ENCODE assay signal across 8 mouse cellular contexts in genomic region chr5:34517913-34518312, GRCm38 (mm10). TPM values are rescaled to one million over a fixed set of nuclear protein-coding genes. Genes with fewer than 3 reads are reported as not detected.
DNase-seq lines count a peak whose midpoint lies in the region; ATAC-seq and TF ChIP-seq lines count a peak whose summit lies in the region.

No protein-coding gene starts in this region.

- H3K4me1 ChIP-seq in kidney, embryonic 14.5 days (ENCODE audit: control insufficient read depth, insufficient read depth, low read length), result peaks cover 4% of the 10 kb centered on the region; the same call in 1 of the 2 replicates
- H3K4me1 ChIP-seq in embryonic fibroblast, embryonic 13.5 days (ENCODE audit: control insufficient read depth, insufficient read depth, low read length), result peaks cover 4% of the 10 kb centered on the region; the same call in 1 of the 2 replicates

- no peak for TF ChIP-seq POLR2A in embryonic fibroblast, embryonic 13.5 days (IDR thresholded peaks at IDR 0.05; ENCODE audit: low read depth, low read length)

- H3K27ac ChIP-seq in kidney, embryonic 14.5 days (ENCODE audit: low read depth, low read length), result no peak overlapping the region
- H3K27ac ChIP-seq in embryonic fibroblast, embryonic 13.5 days (ENCODE audit: insufficient read depth, low read length), result no peak overlapping the region

- no peaks in the 10 kb centered on the region for H3K27me3 ChIP-seq in kidney, embryonic 14.5 days (ENCODE audit: control insufficient read depth, insufficient read depth, low read length)

- WGBS in kidney, embryonic 14.5 days, result 32% methylated on average over 3 of the region's 3 CpGs

- H3K9me3 ChIP-seq in kidney, embryonic 14.5 days (ENCODE audit: control insufficient read depth, low read length), result no peaks in the 10 kb centered on the region

- no peak for ATAC-seq in kidney, embryonic 14.5 days (ENCODE audit: low FRiP score, low TSS enrichment)

- no peak overlapping the region for H3K4me2 ChIP-seq in kidney, embryonic 14.5 days (replicated peaks; ENCODE audit: low read depth, low read length)

- H3K4me3 ChIP-seq in kidney, embryonic 14.5 days (ENCODE audit: low read length), result no peak overlapping the region
- H3K4me3 ChIP-seq in embryonic fibroblast, embryonic 13.5 days (ENCODE audit: insufficient read depth, low read length), result no peak overlapping the region

- H3K9ac ChIP-seq in kidney, embryonic 14.5 days (ENCODE audit: low read depth, low read length), result no peak overlapping the region

- DNase-seq in kidney, adult 18-20 months, result peak; percentile 88
- DNase-seq in adrenal gland, postnatal 4 days (ENCODE audit: low spot score in 2 of 2), result peak; percentile 60 to 73
- peak; percentile 69 to 87 for DNase-seq in kidney, adult 8-10 months
- DNase-seq in liver, result peak; percentile 89
- DNase-seq in ovary, adult 18-20 months (ENCODE audit: low spot score), result peak; percentile 52
- peak; percentile 84 for DNase-seq in thymus, postnatal 0 days (ENCODE audit: low spot score)

- H3K36me3 ChIP-seq in kidney, embryonic 14.5 days (ENCODE audit: control insufficient read depth, insufficient read depth, low read length), result no peaks in the 10 kb centered on the region

- peak; percentile 82 for TF ChIP-seq CTCF in embryonic fibroblast, embryonic 13.5 days (IDR thresholded peaks at IDR 0.05; ENCODE audit: borderline replicate concordance, insufficient read depth, low read length)

RNA-seq across cellular contexts. Expression of gene Tnip2, which starts 4.1 kb away (rescaled TPM):
- polyA plus RNA-seq in kidney, embryonic 14.5 days (2014; fragmentation: Nextera tagmentation; extraction: Ambion mirVana), result 10.8 and 16.1 TPM in 2 replicates
- total RNA-seq in adrenal gland, postnatal 4 days (2021), result 10 to 100 TPM; 28.0 to 28.4 TPM
- polyA plus RNA-seq in embryonic fibroblast, embryonic 13.5 days (2011; ENCODE audit: insufficient read length, low read depth, missing spikeins), result 12.5 and 13.9 TPM in 2 replicates
- polyA plus RNA-seq in thymus, postnatal 0 days (2015; fragmentation: Nextera tagmentation; extraction: Ambion mirVana), result 11.8 and 17.9 TPM in 2 replicates

RNA-seq across cellular contexts. Expression of gene Sh3bp2, which starts 7.7 kb away (rescaled TPM):
- 9.0 and 11.1 TPM in 2 replicates for polyA plus RNA-seq in kidney, embryonic 14.5 days (2014; fragmentation: Nextera tagmentation; extraction: Ambion mirVana)
- 10 to 100 TPM; 10.7 to 14.5 TPM for total RNA-seq in adrenal gland, postnatal 4 days (2021)
- polyA plus RNA-seq in embryonic fibroblast, embryonic 13.5 days (2011; ENCODE audit: insufficient read length, low read depth, missing spikeins), result 5.4 and 7.1 TPM in 2 replicates
- 10.5 and 16.2 TPM in 2 replicates for polyA plus RNA-seq in thymus, postnatal 0 days (2015; fragmentation: Nextera tagmentation; extraction: Ambion mirVana)

RNA-seq across cellular contexts. Expression of gene Add1, which starts 55.6 kb away (rescaled TPM):
- 124 and 183 TPM in 2 replicates for polyA plus RNA-seq in kidney, embryonic 14.5 days (2014; fragmentation: Nextera tagmentation; extraction: Ambion mirVana)
- total RNA-seq in adrenal gland, postnatal 4 days (2021), result 100 to 1,000 TPM; 215 to 240 TPM
- polyA plus RNA-seq in embryonic fibroblast, embryonic 13.5 days (2011; ENCODE audit: insufficient read length, low read depth, missing spikeins), result 189 and 191 TPM in 2 replicates
- polyA plus RNA-seq in thymus, postnatal 0 days (2015; fragmentation: Nextera tagmentation; extraction: Ambion mirVana), result 117 TPM in 2 replicates
